Mouse (Mus musculus) stomach, postnatal 0 days (tissue): ENCODE measurements around the gene Med13.

Experiments
- CTCF ChIP-seq: IDR thresholded peaks from 2 replicates; pipeline ENCODE4 v1.5.1; 2016; ENCODE audit warnings: antibody characterized with exemption, low read depth, mild to moderate bottlenecking, moderate library complexity
- EP300 ChIP-seq: optimal IDR thresholded peaks from 2 replicates; pipeline ENCODE3; 2016; ENCODE audit warnings: antibody characterized with exemption

DNA sequence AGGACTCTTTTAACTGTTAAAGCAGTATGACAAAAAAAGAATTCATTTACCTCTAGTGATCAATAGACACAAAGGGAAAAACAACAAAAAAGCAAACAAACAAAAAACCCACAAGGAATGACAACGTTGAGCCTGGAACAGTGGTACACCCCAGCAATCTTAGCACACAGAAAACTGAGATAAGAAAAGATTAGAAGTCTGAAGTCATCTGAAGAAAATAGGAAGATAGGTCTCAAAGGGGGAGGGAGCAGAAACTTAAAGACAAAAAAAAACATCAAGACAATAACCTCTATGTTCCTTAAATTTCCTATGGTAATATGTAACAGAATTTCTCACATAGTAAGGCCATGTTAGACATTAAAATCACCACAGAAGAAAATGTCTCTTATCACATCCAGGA, 104.1 kb downstream of the Med13 start:
- TF ChIP-seq CTCF = no peak
- no peak for TF ChIP-seq EP300
